Mouse (Mus musculus) B cell, adult 2 months (primary cell): ENCODE data around the gene Rnf130.

Source experiments
- DNase-seq, 2 experiments: peaks; one replicate each; pipeline ENCODE4 v3.0.0; 2022

The Rnf130 gene

DNA sequence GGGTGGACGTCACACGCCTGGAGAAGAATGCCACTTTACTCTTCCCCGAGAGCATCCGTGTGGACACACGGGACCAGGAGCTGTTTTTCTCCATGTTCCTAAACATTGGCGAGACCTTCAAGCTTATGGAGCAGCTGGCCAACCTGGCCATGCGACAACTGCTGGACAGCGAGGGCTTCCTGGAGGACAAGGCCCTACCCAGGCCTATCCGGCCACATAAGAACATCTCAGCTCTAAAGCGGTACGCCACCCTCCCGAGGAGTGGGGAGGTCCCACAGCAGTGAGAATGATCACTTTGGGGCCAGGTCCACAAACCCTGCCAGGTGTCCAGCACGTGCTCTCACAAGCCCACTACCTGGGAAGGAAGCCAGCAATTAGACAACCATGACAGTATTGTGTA is 121.0 kb downstream of the Rnf130 start:
- DNase-seq = no peak

DNA sequence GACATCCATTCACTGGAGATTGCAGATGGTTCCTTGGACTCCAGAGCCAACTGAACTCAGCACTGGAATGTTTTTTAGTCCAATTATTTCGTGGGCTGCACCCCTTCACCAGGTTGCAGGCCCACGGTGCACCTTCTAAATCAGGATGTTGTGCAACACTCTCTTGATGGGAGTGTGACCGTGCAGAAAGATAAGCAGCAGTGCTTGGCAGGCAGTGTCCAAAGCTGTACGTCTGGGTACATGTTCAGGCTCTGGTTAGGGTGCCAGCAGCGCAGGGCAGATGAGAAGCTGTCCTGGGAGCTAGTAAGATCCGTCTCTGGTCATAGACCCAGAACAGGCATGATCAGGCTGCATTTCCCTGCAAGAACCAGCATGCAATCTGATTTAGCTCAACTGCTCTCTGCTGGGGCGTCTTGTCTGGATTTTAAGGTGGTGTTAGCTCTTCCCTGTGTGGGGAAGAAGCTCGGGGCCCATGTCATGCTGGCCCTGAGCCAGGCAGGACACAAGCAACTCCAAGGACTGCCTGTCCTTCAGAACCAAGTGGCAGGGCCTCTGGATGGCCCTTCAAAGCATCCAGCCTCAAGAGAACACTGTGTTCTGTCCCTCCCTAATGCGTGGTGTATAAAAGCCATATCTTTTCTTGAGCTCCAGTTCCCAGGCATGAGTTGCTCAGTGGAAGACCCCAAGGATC is 122.3 kb downstream of the Rnf130 start:
- DNase-seq = no peak

DNA sequence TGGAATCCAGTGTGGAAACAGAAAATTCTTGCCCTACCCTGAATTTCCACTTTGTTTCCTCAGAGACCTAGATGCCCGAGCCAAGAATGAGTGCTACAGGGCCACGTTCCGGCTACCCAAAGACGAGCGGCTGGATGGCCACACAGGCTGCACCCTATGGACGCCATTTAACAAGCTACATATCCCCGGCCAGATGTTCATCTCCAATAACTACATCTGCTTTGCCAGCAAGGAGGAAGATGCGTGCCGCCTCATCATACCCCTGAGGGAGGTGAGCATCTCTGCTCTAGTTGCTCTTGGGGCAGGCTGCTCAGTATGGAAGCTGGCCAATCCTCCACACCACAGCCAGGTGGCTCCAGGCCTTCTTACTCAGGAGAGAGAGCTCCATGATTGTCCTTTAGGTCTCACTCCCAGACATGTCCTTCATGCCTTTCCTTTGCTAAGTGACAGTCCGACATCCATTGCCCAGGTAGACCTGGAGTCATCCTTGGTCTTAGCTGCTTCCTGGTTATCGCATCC is 122.9 kb downstream of the Rnf130 start:
- DNase-seq = no peak

DNA sequence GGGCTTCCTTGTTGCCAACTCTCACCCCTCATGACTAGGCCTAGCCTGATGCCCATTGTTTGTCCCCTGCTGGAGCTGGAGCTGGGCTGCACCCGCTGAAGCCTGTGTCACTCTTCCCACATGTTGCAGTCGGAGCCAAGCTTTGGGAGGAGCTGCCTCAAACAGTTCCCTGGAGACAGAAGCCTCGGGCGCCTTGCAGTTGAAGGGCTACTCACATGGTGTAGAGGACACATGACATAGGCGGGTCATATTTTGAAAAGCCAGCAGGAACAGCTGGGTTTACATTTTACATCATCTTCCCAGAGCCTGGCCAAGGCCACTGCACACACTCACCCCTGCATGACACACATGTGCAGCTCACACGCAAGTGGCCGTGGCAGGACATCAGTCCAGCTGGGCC is 124.1 kb downstream of the Rnf130 start:
- no peak for DNase-seq

DNA sequence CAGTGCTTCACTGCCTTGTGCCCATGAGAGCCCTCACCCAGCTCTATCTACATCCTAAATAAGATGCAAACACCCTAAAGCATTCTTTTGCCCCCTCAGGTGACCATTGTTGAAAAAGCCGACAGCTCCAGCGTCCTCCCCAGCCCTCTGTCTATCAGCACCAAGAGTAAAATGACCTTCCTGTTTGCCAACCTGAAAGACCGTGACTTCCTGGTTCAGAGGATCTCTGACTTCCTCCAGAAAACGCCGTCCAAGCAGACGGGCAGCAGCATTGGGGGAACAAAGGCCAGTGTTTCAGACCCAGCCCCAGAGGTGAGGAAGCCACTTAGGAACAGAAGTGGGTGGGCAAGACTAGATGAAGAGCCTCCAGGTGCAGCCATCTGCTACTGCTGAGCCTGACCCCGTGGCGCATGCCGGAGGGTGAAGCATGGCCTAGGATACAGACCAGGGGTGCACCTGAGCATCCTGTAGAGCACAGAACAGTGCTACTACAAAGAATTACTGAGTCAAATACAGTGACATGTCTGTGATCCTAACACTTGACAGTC is 124.5 kb downstream of the Rnf130 start:
- DNase-seq = no peak

DNA sequence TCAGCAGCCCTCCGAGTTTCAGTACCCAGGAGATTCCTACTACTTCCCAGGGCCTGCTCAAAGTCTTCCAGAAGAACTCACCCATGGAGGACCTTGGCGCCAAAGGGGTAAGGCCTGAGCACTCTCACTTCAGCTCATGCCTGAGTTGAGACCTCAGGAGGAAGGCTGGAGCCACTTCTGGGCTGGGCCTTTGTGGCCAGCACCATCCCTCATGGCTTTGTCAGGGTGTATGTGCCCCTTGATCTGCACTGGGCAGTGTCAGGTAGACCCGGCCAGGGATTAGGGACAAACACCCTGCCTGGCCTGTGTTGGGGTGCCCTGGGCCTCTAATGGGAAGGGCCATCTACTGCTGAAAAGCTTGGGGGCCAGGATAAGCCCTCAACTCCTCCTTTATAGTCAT is 126.2 kb downstream of the Rnf130 start:
- no peak for DNase-seq

DNA sequence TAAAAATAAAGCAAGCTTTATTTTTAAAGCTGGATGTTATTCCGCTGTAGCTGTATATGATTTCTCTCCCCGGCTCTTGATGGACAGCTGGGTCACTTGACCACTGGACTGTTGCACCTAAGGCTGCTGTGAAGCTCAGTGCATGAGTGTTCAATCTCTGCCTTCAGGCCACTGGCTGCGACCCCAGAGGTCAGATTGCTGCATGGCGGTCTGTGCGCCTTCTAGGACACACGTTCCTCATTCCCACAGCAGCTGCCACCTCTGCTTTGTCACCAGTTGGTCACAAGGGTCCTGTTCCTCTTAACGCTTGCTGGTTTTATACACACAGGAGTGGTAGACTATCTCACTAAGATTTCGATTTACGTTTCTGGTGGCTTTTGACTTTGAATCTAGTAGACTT is 129.0 kb downstream of the Rnf130 start:
- no peak for DNase-seq
